Mouse (Mus musculus): ENCODE results near the gene Brca1. TPM values are rescaled to one million over a fixed set of nuclear protein-coding genes. Genes with fewer than 3 reads are reported as not detected.
"Not testable (repeated sequence)": the region's sequence is repeated elsewhere in the genome, so short reads cannot be mapped to it uniquely, and the experiment has no call there.

Brca1 gene
- polyA plus RNA-seq (2014; fragmentation: Nextera tagmentation; extraction: Ambion mirVana): 7.9 and 8.1 TPM in 2 replicates

- DNase-seq (ENCODE audit: low spot score): peak; percentile 100
- H3K36me3 ChIP-seq (ENCODE audit: control insufficient read depth, insufficient read depth, low read length): peaks cover 18% of the 10 kb centered on the region
- peak within 1 kb of the TSS; percentile 89 for H3K4me2 ChIP-seq (ENCODE audit: low read length)
- peak; percentile 82 for ATAC-seq
- peak within 1 kb of the TSS; percentile 88 for H3K27ac ChIP-seq (ENCODE audit: low read depth, low read length)
- no peaks in the 10 kb centered on the region for H3K9me3 ChIP-seq (replicated peaks; ENCODE audit: control insufficient read depth, low read length)
- no peaks in the 10 kb centered on the region for H3K27me3 ChIP-seq (replicated peaks; ENCODE audit: control insufficient read depth, insufficient read depth, low read length)
- H3K4me3 ChIP-seq (ENCODE audit: low read depth, low read length): peak within 1 kb of the TSS; percentile 63
- peak within 1 kb of the TSS; percentile 81 for H3K9ac ChIP-seq (ENCODE audit: low read length)
- H3K4me1 ChIP-seq (ENCODE audit: control insufficient read depth, insufficient read depth, low read length): peaks cover 21% of the 10 kb centered on the region
- under 1% methylated on average over 43 of the region's 43 CpGs for WGBS
These were observed at the start of gene Brca1, which contains the start of gene Nbr1 for GRCm38 (mm10) chr11:101551751-101552475. Gene Brca1 (minus strand): TSS chr11:101551955. Gene Nbr1 (plus strand): TSS chr11:101552149.

- Histone ChIP-seq H3K36me3 (ENCODE audit: control insufficient read depth, insufficient read depth, low read length) (no peaks in the 10 kb centered on the region), H3K9ac (ENCODE audit: low read length) (no peak within 1 kb of the TSS), H3K27me3 (replicated peaks; ENCODE audit: control insufficient read depth, insufficient read depth, low read length) (no peaks in the 10 kb centered on the region), H3K4me2 (ENCODE audit: low read length) (no peak within 1 kb of the TSS), H3K4me1 (ENCODE audit: control insufficient read depth, insufficient read depth, low read length) (no peaks in the 10 kb centered on the region), H3K4me3 (ENCODE audit: low read depth, low read length) (no peak within 1 kb of the TSS), H3K27ac (ENCODE audit: low read depth, low read length) (no peak within 1 kb of the TSS), H3K9me3 (replicated peaks; ENCODE audit: control insufficient read depth, low read length) (no peaks in the 10 kb centered on the region)
- no peak for ATAC-seq
- WGBS: 79% methylated on average over 6 of the region's 6 CpGs
- no peak for DNase-seq (ENCODE audit: low spot score)
These were observed 47.4 kb upstream of the Brca1 start, which contains the start of gene Gm11634 for GRCm38 (mm10) chr11:101599156-101599555. Gene Gm11634 (minus strand): TSS chr11:101599256.

GRCm38 (mm10) chr11:101589989-101590624, 38.4 kb upstream of the Brca1 start:
- H3K27me3 ChIP-seq (replicated peaks; ENCODE audit: control insufficient read depth, insufficient read depth, low read length): no peaks in the 10 kb centered on the region
- H3K27ac ChIP-seq (ENCODE audit: low read depth, low read length): no peak overlapping the region
- no peak for ATAC-seq
- H3K4me1 ChIP-seq (ENCODE audit: control insufficient read depth, insufficient read depth, low read length): no peaks in the 10 kb centered on the region
- no peak for DNase-seq (ENCODE audit: low spot score)
- H3K36me3 ChIP-seq (ENCODE audit: control insufficient read depth, insufficient read depth, low read length): no peaks in the 10 kb centered on the region
- no peak overlapping the region for H3K4me3 ChIP-seq (ENCODE audit: low read depth, low read length)
- 84% methylated on average over 12 of the region's 12 CpGs for WGBS
- no peak overlapping the region for H3K9ac ChIP-seq (ENCODE audit: low read length)
- H3K9me3 ChIP-seq (replicated peaks; ENCODE audit: control insufficient read depth, low read length): no peaks in the 10 kb centered on the region
- no peak overlapping the region for H3K4me2 ChIP-seq (ENCODE audit: low read length)

- Histone ChIP-seq H3K27ac (ENCODE audit: low read depth, low read length) (no peak overlapping the region), H3K4me2 (ENCODE audit: low read length) (no peak overlapping the region), H3K9ac (ENCODE audit: low read length) (no peak overlapping the region), H3K36me3 (ENCODE audit: control insufficient read depth, insufficient read depth, low read length) (no peaks in the 10 kb centered on the region), H3K27me3 (replicated peaks; ENCODE audit: control insufficient read depth, insufficient read depth, low read length) (no peaks in the 10 kb centered on the region), H3K9me3 (replicated peaks; ENCODE audit: control insufficient read depth, low read length) (no peaks in the 10 kb centered on the region), H3K4me3 (ENCODE audit: low read depth, low read length) (no peak overlapping the region), H3K4me1 (ENCODE audit: control insufficient read depth, insufficient read depth, low read length) (no peaks in the 10 kb centered on the region)
- 34% methylated on average over 5 of the region's 5 CpGs for WGBS
- ATAC-seq: no peak
- DNase-seq (ENCODE audit: low spot score): peak; percentile 59
These were observed 37.7 kb upstream of the Brca1 start for GRCm38 (mm10) chr11:101589444-101589843.

GRCm38 (mm10) chr11:101588868-101589267, 37.1 kb upstream of the Brca1 start:
- DNase-seq (ENCODE audit: low spot score) (no peak), ATAC-seq (no peak)
- Histone ChIP-seq H3K36me3 (ENCODE audit: control insufficient read depth, insufficient read depth, low read length) (no peaks in the 10 kb centered on the region), H3K9ac (ENCODE audit: low read length) (no peak overlapping the region), H3K4me1 (ENCODE audit: control insufficient read depth, insufficient read depth, low read length) (no peaks in the 10 kb centered on the region), H3K27me3 (replicated peaks; ENCODE audit: control insufficient read depth, insufficient read depth, low read length) (no peaks in the 10 kb centered on the region), H3K4me3 (ENCODE audit: low read depth, low read length) (no peak overlapping the region), H3K27ac (ENCODE audit: low read depth, low read length) (no peak overlapping the region), H3K9me3 (replicated peaks; ENCODE audit: control insufficient read depth, low read length) (no peaks in the 10 kb centered on the region), H3K4me2 (ENCODE audit: low read length) (no peak overlapping the region)
- 84% methylated on average over 7 of the region's 7 CpGs for WGBS

GRCm38 (mm10) chr11:101587676-101588075, 35.9 kb upstream of the Brca1 start:
- WGBS: 85% methylated on average over 10 of the region's 10 CpGs
- DNase-seq (ENCODE audit: low spot score): no peak

GRCm38 (mm10) chr11:101585805-101586204, 34.0 kb upstream of the Brca1 start:
- no peak for DNase-seq (ENCODE audit: low spot score)
- Histone ChIP-seq H3K4me1 (ENCODE audit: control insufficient read depth, insufficient read depth, low read length) (no peaks in the 10 kb centered on the region), H3K4me2 (ENCODE audit: low read length) (no peak overlapping the region), H3K9ac (ENCODE audit: low read length) (no peak overlapping the region), H3K27me3 (replicated peaks; ENCODE audit: control insufficient read depth, insufficient read depth, low read length) (no peaks in the 10 kb centered on the region), H3K36me3 (ENCODE audit: control insufficient read depth, insufficient read depth, low read length) (peaks cover 4% of the 10 kb centered on the region), H3K27ac (ENCODE audit: low read depth, low read length) (no peak overlapping the region), H3K9me3 (replicated peaks; ENCODE audit: control insufficient read depth, low read length) (no peaks in the 10 kb centered on the region), H3K4me3 (ENCODE audit: low read depth, low read length) (no peak overlapping the region)
- no peak for ATAC-seq
- 76% methylated on average over 4 of the region's 4 CpGs for WGBS

More at GRCm38 (mm10) chr11:101587676-101588075, 35.9 kb upstream of the Brca1 start:
- Histone ChIP-seq H3K27ac (ENCODE audit: low read depth, low read length) (no peak overlapping the region), H3K36me3 (ENCODE audit: control insufficient read depth, insufficient read depth, low read length) (no peaks in the 10 kb centered on the region), H3K4me1 (ENCODE audit: control insufficient read depth, insufficient read depth, low read length) (no peaks in the 10 kb centered on the region), H3K4me3 (ENCODE audit: low read depth, low read length) (no peak overlapping the region), H3K27me3 (replicated peaks; ENCODE audit: control insufficient read depth, insufficient read depth, low read length) (no peaks in the 10 kb centered on the region), H3K9ac (ENCODE audit: low read length) (no peak overlapping the region), H3K4me2 (ENCODE audit: low read length) (no peak overlapping the region), H3K9me3 (replicated peaks; ENCODE audit: control insufficient read depth, low read length) (no peaks in the 10 kb centered on the region)
- no peak for ATAC-seq

- not testable (repeated sequence) for H3K9ac ChIP-seq (ENCODE audit: low read length); H3K4me2 ChIP-seq (ENCODE audit: low read length); ATAC-seq; H3K4me1 ChIP-seq (ENCODE audit: control insufficient read depth, insufficient read depth, low read length); H3K4me3 ChIP-seq (ENCODE audit: low read depth, low read length); H3K9me3 ChIP-seq (replicated peaks; ENCODE audit: control insufficient read depth, low read length); H3K27ac ChIP-seq (ENCODE audit: low read depth, low read length); H3K27me3 ChIP-seq (replicated peaks; ENCODE audit: control insufficient read depth, insufficient read depth, low read length); DNase-seq (ENCODE audit: low spot score)
- peaks cover 12% of the 10 kb centered on the region for H3K36me3 ChIP-seq (ENCODE audit: control insufficient read depth, insufficient read depth, low read length)
- 83% methylated on average over 1 of the region's 1 CpGs for WGBS
These were observed 33.3 kb upstream of the Brca1 start for GRCm38 (mm10) chr11:101585031-101585430.

GRCm38 (mm10) chr11:101583205-101583604, 31.4 kb upstream of the Brca1 start:
- DNase-seq (ENCODE audit: low spot score) (no peak), ATAC-seq (no peak)
- Histone ChIP-seq H3K4me2 (ENCODE audit: low read length) (no peak overlapping the region), H3K36me3 (ENCODE audit: control insufficient read depth, insufficient read depth, low read length) (peaks cover 30% of the 10 kb centered on the region), H3K9ac (ENCODE audit: low read length) (no peak overlapping the region), H3K9me3 (replicated peaks; ENCODE audit: control insufficient read depth, low read length) (no peaks in the 10 kb centered on the region), H3K27me3 (replicated peaks; ENCODE audit: control insufficient read depth, insufficient read depth, low read length) (no peaks in the 10 kb centered on the region), H3K4me3 (ENCODE audit: low read depth, low read length) (no peak overlapping the region), H3K4me1 (ENCODE audit: control insufficient read depth, insufficient read depth, low read length) (no peaks in the 10 kb centered on the region), H3K27ac (ENCODE audit: low read depth, low read length) (no peak overlapping the region)
- 74% methylated on average over 2 of the region's 2 CpGs for WGBS

Measured in forebrain, embryonic 14.5 days (tissue).